Mouse (Mus musculus): ENCODE results near the gene Gls. TPM values are rescaled to one million over a fixed set of nuclear protein-coding genes. Genes with fewer than 3 reads are reported as not detected.

Gls gene
- 34.4 and 53.7 TPM in 2 replicates for total RNA-seq (2015; ENCODE audit: low replicate concordance)
- total RNA-seq (2017; ENCODE audit: low replicate concordance): 75.8 and 96.0 TPM in 2 replicates

- peak; percentile 98 for ATAC-seq (replicated peaks; ENCODE audit: low FRiP score, poor library complexity, severe bottlenecking)
These were observed at the start of gene Gls for GRCm38 (mm10) chr1:52233143-52233713. Gene Gls (minus strand): TSS chr1:52233232.

GRCm38 (mm10) chr1:52279831-52280595 lies 47.0 kb upstream of the Gls start:
- no peak for ATAC-seq (replicated peaks; ENCODE audit: low FRiP score, poor library complexity, severe bottlenecking)

GRCm38 (mm10) chr1:52279331-52279730 lies 46.3 kb upstream of the Gls start:
- ATAC-seq (replicated peaks; ENCODE audit: low FRiP score, poor library complexity, severe bottlenecking): no peak

- ATAC-seq (replicated peaks; ENCODE audit: low FRiP score, poor library complexity, severe bottlenecking): no peak
These were observed 45.0 kb upstream of the Gls start for GRCm38 (mm10) chr1:52278073-52278472.

GRCm38 (mm10) chr1:52274210-52274609 lies 41.2 kb upstream of the Gls start:
- no peak for ATAC-seq (replicated peaks; ENCODE audit: low FRiP score, poor library complexity, severe bottlenecking)

- ATAC-seq (replicated peaks; ENCODE audit: low FRiP score, poor library complexity, severe bottlenecking): no peak
These were observed 39.1 kb upstream of the Gls start for GRCm38 (mm10) chr1:52272018-52272678.

GRCm38 (mm10) chr1:52270354-52270753 lies 37.3 kb upstream of the Gls start:
- no peak for ATAC-seq (replicated peaks; ENCODE audit: low FRiP score, poor library complexity, severe bottlenecking)

GRCm38 (mm10) chr1:52269596-52269995 lies 36.6 kb upstream of the Gls start:
- ATAC-seq (replicated peaks; ENCODE audit: low FRiP score, poor library complexity, severe bottlenecking): no peak

DNA sequence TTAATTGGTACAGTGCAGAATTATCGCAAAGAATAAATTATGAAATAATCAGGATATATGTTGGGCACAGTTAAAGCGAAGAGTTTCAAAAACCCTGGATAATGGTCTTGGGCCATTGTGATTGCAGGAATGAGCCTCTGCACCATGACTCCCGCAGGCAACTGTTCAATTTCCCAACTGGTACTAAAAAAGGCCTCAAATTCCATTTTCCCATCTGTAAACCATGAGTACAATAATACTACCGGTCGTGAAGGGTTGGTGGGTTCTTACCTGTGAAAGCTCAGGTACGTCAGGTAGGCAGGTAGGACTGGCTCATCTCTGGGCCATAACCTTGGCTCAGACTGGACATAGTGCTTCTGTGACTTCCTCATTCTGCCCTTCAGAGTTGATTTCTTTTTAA lies 35.0 kb upstream of the Gls start:
- no peak for ATAC-seq (replicated peaks; ENCODE audit: low FRiP score, poor library complexity, severe bottlenecking)

- ATAC-seq (replicated peaks; ENCODE audit: low FRiP score, poor library complexity, severe bottlenecking): no peak
These were observed 34.6 kb upstream of the Gls start for GRCm38 (mm10) chr1:52267606-52268005.

GRCm38 (mm10) chr1:52265886-52266516 lies 33.0 kb upstream of the Gls start:
- no peak for ATAC-seq (replicated peaks; ENCODE audit: low FRiP score, poor library complexity, severe bottlenecking)

DNA sequence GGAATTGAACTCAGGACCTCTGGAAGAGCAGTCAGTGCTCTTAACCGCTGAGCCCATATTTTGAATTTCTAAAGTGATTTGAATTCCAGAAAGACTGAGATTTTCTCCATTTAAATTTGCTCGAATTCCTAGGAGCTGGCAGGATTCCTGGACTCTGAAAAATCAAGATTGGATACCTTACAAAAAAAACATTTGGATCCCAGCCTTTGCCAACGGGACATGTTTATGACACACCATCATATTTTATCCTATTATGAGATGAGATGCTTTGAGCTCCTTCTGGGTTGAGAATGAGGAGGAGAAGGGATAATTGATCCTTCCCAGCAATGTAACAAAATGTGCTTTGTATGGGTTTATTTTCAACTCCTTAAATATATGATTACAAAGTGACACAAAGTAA lies 31.3 kb upstream of the Gls start:
- ATAC-seq (replicated peaks; ENCODE audit: low FRiP score, poor library complexity, severe bottlenecking): no peak

GRCm38 (mm10) chr1:52260354-52261090 lies 27.5 kb upstream of the Gls start:
- no peak for ATAC-seq (replicated peaks; ENCODE audit: low FRiP score, poor library complexity, severe bottlenecking)

DNA sequence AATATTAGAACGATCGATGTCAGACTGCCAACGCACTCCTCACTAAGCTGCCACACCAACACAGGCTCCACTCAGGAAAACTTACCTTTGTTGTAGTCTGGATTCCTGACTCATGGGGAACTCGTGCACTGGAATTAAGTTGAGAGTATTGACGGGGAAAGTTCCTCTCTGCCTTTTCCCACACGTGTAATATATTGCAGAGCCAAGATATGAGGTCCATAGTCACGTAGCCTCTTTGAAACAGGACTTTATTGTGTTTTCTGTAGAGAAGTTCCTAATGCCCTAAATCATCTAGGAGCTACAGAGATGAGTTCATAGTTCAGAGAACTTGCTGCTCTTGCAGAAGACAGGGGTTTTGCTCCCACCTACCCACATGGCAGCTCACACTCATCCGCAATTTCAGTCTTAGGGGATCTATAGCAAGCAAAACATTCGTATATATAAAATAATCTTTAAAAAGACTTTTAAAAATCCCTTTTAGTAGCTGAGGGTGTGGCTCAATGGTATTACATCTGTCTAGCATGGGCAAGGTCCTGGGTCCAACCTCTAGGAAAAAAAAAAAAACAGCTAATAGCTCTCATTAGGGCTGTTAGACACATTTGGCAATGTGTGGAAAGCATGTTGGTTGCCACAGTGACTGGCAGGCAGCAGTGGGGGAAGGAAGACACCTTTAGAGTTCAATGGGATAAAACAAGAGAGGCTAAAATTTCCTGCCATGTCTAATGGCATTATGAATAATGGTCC lies 25.1 kb upstream of the Gls start:
- no peak for ATAC-seq (replicated peaks; ENCODE audit: low FRiP score, poor library complexity, severe bottlenecking)

GRCm38 (mm10) chr1:52256916-52257315 lies 23.9 kb upstream of the Gls start:
- no peak for ATAC-seq (replicated peaks; ENCODE audit: low FRiP score, poor library complexity, severe bottlenecking)

- no peak for ATAC-seq (replicated peaks; ENCODE audit: low FRiP score, poor library complexity, severe bottlenecking)
These were observed 23.2 kb upstream of the Gls start for GRCm38 (mm10) chr1:52256194-52256593.

GRCm38 (mm10) chr1:52254411-52254810 lies 21.4 kb upstream of the Gls start:
- no peak for ATAC-seq (replicated peaks; ENCODE audit: low FRiP score, poor library complexity, severe bottlenecking)

- ATAC-seq (replicated peaks; ENCODE audit: low FRiP score, poor library complexity, severe bottlenecking): no peak
These were observed 20.4 kb upstream of the Gls start for GRCm38 (mm10) chr1:52253386-52253785.

DNA sequence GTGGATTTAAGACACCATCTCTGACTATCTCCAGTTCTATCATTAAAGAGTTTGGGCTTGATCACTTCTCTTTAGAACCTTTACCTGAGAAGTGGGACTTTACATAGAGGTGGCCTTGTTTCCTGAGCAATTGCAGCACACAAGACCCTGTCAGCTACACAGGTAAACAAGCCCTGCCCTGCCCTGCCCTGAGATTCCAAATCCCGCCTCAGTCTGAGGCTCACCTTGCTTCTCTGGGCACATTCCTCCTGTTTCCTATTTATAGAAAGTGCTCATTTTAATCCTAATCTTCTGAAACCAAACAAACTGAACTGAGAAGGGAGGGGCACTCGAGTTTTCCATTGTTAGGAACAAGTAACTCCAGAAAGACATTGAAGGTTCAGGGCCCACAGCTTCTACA lies 19.4 kb upstream of the Gls start:
- no peak for ATAC-seq (replicated peaks; ENCODE audit: low FRiP score, poor library complexity, severe bottlenecking)

All from erythroblast, adult 5-6 weeks (primary cell).